Mouse (Mus musculus): ENCODE measurements at regions not wholly inside any gene's neighbourhood (a gene's known extent, or its start where the extent isn't known, plus 50 kb on each side); places are given as distances from the start of the nearest gene placed in this dataset.
A peak's percentile ranks its signal among the peaks of the same experiment; 100 is the strongest.

DNA sequence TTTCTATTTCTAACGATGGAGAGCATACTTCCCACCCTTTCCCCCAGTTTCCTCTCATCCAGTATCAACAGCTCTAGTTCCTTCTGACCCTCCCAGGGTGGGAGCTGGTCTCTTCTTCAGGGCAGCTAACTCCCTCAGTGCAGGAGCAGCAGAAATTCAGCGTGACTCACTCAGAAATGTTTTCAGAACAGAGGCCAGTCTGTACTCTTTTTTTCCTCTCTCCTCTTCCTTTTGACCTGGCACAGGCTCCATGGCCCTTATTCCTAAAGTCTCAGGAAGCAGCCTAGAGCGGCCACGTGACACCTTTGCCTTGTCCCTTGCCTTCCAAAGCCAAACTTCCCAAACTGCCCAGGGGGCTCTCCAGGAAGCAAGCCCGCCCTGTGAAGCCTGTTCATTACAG, 55.4 kb downstream of the Pja1 start:
- 59% methylated on average over 5 of the region's 5 CpGs for WGBS
- ATAC-seq (ENCODE audit: low read depth), result no peak
- H3K36me3 ChIP-seq, result no peaks in the 10 kb centered on the region
- no peak overlapping the region for H3K4me2 ChIP-seq
- no peak overlapping the region for H3K9ac ChIP-seq
- H3K27me3 ChIP-seq, result peaks cover 67% of the 10 kb centered on the region
- no peak overlapping the region for H3K27ac ChIP-seq (replicated peaks)
- H3K4me1 ChIP-seq (replicated peaks), result peaks cover 5% of the 10 kb centered on the region; the same call in 1 of the 2 replicates
- no peak overlapping the region for H3K4me3 ChIP-seq
- H3K9me3 ChIP-seq, result no peaks in the 10 kb centered on the region

DNA sequence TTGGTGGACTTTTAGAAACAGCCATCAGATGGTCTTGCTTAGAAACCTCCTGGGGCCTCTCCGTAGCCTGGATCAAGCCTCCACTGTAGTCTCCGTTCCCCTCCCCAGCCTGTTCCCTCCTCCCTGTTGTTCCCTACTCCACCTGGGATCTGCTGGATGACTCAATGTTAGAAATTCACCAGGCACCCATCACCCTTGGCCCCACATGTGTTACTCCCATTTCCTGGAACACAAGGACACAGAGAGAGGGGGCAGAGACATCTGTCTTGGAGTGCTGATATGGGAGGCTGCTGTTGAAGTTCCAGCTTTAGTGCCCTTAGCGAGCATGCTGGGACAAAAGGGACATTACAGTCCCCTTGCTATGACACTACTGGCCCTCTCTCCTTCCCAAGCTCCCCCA, 60.1 kb downstream of the Pja1 start:
- Histone ChIP-seq H3K9ac (no peak overlapping the region), H3K36me3 (no peaks in the 10 kb centered on the region), H3K4me1 (replicated peaks) (peaks cover 5% of the 10 kb centered on the region; the same call in 1 of the 2 replicates), H3K9me3 (no peaks in the 10 kb centered on the region), H3K4me2 (no peak overlapping the region), H3K27ac (replicated peaks) (no peak overlapping the region), H3K27me3 (peaks cover 65% of the 10 kb centered on the region), H3K4me3 (no peak overlapping the region)
- ATAC-seq (ENCODE audit: low read depth), result no peak
- WGBS, result 64% methylated on average over 3 of the region's 3 CpGs

DNA sequence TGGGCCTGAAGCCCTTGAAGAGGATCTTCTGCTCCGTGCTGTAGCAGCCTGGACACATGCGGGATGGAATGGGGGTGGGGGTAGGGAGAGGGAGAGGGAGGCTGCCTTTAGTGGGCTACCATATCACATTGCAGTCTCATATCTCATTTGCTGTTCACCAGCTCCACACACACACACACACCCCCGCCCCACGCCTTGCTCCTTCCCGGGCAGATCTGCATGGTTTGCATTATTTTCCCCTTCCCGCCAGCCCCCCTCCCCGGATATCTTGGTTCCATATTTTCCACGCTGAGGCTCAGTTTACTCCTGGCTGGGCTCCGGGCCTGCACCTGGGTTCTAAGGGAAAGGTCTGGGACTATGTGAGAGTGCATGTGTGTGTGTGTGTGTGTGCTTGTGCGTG, 61.2 kb downstream of the Pja1 start:
- Histone ChIP-seq H3K27ac (replicated peaks) (no peak overlapping the region), H3K4me1 (replicated peaks) (peaks cover 5% of the 10 kb centered on the region; the same call in 1 of the 2 replicates), H3K4me3 (no peak overlapping the region), H3K4me2 (no peak overlapping the region), H3K9me3 (no peaks in the 10 kb centered on the region), H3K36me3 (no peaks in the 10 kb centered on the region), H3K9ac (no peak overlapping the region), H3K27me3 (peaks cover 65% of the 10 kb centered on the region)
- WGBS, result 60% methylated on average over 10 of the region's 10 CpGs
- no peak for ATAC-seq (ENCODE audit: low read depth)

DNA sequence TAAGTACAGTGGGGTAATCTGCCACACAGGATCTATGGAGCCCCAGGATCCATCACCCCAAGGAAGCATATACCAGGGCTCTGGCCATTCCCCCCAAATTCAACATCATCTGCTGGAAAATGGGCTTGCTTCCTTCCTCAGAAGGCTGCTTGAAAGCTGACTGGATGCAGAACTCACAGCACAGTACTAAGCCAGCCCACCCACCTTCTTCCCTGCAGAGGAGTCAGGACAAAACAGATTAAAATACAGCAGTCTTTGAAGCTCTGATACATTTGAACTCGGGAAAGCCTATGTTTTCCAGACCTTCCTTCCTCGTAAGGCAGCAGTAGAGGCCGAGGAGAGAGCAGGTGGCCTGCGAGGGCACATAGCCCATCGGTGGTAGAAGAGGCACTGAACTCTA, 61.7 kb downstream of the Pja1 start:
- Histone ChIP-seq H3K9ac (no peak overlapping the region), H3K4me3 (no peak overlapping the region), H3K4me1 (replicated peaks) (peaks cover 5% of the 10 kb centered on the region; the same call in 1 of the 2 replicates), H3K36me3 (no peaks in the 10 kb centered on the region), H3K9me3 (no peaks in the 10 kb centered on the region), H3K27ac (replicated peaks) (no peak overlapping the region), H3K27me3 (peaks cover 68% of the 10 kb centered on the region), H3K4me2 (no peak overlapping the region)
- 72% methylated on average over 5 of the region's 5 CpGs for WGBS
- no peak for ATAC-seq (ENCODE audit: low read depth)

DNA sequence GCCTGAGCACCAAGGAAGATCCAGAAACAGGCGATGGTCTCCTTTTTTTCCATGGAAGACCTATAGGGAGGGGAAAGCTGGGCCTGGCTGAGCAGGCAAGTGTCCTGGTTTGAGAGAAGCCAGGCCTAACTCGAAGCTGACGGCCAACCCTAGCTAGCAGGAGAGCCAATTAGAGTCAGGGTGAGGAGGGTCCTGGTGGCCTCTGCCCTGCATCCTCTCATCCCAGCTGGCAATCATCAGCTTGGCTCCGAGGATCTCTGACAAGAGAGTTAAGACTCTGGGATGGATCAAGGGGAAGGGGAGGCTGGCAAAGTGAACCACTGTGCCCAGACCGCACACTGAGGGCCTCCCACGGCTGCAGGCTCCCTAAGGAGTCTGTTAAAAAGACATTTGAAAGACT, 62.3 kb downstream of the Pja1 start:
- Histone ChIP-seq H3K27ac (replicated peaks) (no peak overlapping the region), H3K4me3 (no peak overlapping the region), H3K9me3 (no peaks in the 10 kb centered on the region), H3K9ac (no peak overlapping the region), H3K4me1 (replicated peaks) (peaks cover 5% of the 10 kb centered on the region), H3K36me3 (no peaks in the 10 kb centered on the region), H3K27me3 (peaks cover 70% of the 10 kb centered on the region), H3K4me2 (no peak overlapping the region)
- WGBS, result 67% methylated on average over 6 of the region's 6 CpGs
- ATAC-seq (ENCODE audit: low read depth), result no peak

DNA sequence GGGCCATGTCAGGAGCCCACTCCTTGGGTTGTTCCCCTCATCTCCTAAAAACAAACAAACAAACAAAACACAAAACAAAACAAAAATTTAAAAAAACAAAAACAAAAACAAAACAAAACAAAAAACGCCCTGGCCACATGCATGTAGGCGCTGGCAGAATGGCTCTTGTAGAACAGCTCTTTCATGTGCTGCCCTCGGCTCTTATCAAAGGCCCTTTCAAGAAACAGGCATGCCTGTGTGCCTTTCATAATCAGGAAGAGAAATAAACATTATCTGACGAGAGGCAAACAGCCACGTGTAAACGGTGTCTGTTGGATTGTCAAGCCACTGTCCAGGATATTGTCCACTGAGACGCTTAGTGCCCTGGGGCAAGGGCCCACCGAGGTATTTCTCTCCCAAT, 65.2 kb downstream of the Pja1 start:
- peaks cover 73% of the 10 kb centered on the region for H3K27me3 ChIP-seq
- no peaks in the 10 kb centered on the region; the same call in 1 of the 2 replicates for H3K4me1 ChIP-seq (replicated peaks)
- ATAC-seq (ENCODE audit: low read depth), result no peak
- no peak overlapping the region for H3K27ac ChIP-seq (replicated peaks)
- WGBS, result 65% methylated on average over 8 of the region's 8 CpGs
- H3K36me3 ChIP-seq, result no peaks in the 10 kb centered on the region
- H3K4me3 ChIP-seq, result no peak overlapping the region
- no peak overlapping the region for H3K9ac ChIP-seq
- H3K9me3 ChIP-seq, result no peaks in the 10 kb centered on the region
- H3K4me2 ChIP-seq, result no peak overlapping the region

DNA sequence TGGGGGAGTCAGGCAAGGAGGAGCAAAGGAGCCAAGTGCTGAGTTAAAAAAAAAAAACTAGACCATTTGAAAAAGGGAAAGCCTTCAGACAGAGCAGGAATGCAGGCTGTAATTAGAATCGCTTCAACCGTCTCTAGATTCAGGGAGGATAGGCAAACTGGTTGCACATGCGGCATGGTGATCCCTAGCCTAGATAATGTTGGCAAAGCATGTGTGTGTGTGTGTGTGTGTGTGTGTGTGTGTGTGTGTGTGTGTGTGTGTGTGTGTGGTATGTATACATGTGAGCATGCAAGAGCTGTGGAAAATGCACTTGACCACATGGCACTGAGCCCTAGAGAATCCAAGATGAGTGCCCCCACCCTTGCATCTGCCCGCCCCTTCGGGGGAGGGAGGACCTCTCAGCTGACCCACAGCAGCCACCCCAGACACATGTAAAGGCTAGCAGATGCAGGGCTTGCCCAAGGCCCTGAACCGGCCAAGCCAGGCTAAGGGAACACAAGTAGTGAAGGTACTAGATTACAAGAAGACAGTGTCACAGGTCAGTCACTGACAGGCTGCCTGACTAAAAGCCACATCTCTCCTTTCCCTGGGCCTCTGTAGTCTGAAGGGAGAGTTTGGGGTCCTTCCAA, 67.4 kb downstream of the Pja1 start:
- 63% methylated on average over 6 of the region's 6 CpGs for WGBS

DNA sequence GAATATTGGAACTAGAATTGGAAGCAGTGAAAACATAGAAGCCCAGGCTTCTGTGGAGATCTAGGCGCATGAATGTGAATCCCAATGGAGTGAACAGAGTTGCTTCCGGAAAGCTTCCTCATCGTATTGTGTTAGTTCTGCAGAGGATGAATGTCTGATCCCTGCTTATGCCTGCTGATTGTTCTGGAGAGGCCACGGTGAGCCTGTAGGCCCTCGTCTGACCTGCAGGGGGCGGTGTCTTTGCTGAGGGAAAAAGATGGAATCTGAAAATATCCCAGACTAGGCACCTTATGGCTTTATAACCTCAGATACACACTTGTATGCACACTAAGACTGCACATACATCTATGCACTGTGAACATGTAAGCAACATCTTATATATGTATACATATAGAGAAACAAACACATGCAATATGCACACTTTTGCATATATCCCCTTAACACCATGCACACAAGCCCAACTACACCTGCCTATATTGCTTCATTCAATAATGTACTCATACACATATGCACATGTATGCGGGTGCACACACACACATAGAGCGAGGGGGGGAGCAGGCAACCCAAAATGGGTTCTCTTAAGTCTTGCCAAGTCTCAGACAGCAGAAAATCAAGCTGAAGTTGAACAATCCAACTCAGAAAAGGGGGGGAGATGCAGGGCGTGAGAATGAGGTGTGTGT, 68.1 kb downstream of the Pja1 start:
- peaks cover 74% of the 10 kb centered on the region for H3K27me3 ChIP-seq
- H3K36me3 ChIP-seq, result no peaks in the 10 kb centered on the region
- H3K4me2 ChIP-seq, result no peak overlapping the region
- no peaks in the 10 kb centered on the region; the same call in 1 of the 2 replicates for H3K4me1 ChIP-seq (replicated peaks)
- 52% methylated on average over 9 of the region's 9 CpGs for WGBS
- no peak overlapping the region for H3K4me3 ChIP-seq
- no peaks in the 10 kb centered on the region for H3K9me3 ChIP-seq
- no peak for ATAC-seq (ENCODE audit: low read depth)
- H3K9ac ChIP-seq, result no peak overlapping the region
- no peak overlapping the region for H3K27ac ChIP-seq (replicated peaks)

More for the DNA sequence above, 67.4 kb downstream of the Pja1 start:
- Histone ChIP-seq H3K9me3 (no peaks in the 10 kb centered on the region), H3K4me2 (no peak overlapping the region), H3K4me1 (replicated peaks) (no peaks in the 10 kb centered on the region; the same call in 1 of the 2 replicates), H3K4me3 (no peak overlapping the region), H3K36me3 (no peaks in the 10 kb centered on the region), H3K27me3 (peaks cover 76% of the 10 kb centered on the region), H3K27ac (replicated peaks) (no peak overlapping the region), H3K9ac (no peak overlapping the region)
- no peak for ATAC-seq (ENCODE audit: low read depth)

DNA sequence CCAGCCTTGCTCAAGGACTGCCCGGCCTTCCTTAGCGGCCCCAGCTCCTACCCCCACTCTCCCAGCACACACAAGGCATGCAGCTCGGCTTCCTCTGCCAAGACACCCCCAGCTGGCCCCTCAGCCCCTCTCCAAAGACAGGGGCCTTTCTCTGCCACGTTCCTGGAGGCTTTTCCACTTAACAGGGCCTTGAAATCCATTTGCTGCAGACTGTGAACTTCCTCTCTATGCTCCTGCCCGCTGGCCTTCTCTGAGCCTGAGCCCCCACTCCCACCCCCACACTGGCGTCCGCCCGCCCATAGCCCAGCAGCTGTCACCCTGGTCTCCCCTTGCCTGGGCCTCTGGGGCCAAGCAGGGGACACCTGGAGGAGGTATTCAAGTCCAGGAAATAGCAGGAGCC, 73.7 kb downstream of the Pja1 start:
- Histone ChIP-seq H3K36me3 (no peaks in the 10 kb centered on the region), H3K9ac (no peak overlapping the region), H3K27me3 (peaks cover 83% of the 10 kb centered on the region), H3K4me2 (no peak overlapping the region), H3K27ac (replicated peaks) (no peak overlapping the region), H3K9me3 (no peaks in the 10 kb centered on the region), H3K4me1 (replicated peaks) (no peaks in the 10 kb centered on the region), H3K4me3 (no peak overlapping the region)
- ATAC-seq (ENCODE audit: low read depth), result no peak
- 45% methylated on average over 8 of the region's 8 CpGs for WGBS

DNA sequence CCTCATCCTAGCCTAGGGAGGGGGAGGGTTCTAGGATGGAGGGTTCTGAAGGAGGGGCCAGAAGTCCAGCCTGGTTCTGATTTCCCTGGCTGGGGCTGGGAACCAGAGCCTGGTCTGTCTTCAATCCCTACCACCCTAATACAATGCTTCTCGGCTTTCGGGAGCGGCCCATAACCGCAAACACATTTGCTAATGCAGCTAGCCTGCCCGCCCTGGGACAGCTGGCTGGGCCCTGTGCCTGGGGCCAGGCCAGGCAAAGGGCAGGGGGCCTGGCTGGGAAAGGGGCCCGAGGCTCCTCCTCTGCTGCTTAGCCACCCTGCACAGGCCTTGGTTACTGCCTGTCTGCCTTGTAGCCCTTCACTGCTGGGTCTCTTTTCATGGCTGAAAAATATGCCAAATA, 74.9 kb downstream of the Pja1 start:
- H3K9ac ChIP-seq, result no peak overlapping the region
- no peak overlapping the region for H3K27ac ChIP-seq (replicated peaks)
- ATAC-seq (ENCODE audit: low read depth), result 0 out of 2 replicates have a peak, but pooled peaks have one; percentile 36
- no peaks in the 10 kb centered on the region for H3K9me3 ChIP-seq
- H3K4me1 ChIP-seq (replicated peaks), result 0 out of 2 replicates have a peak, but pooled peaks cover 5% of the 10 kb centered on the region
- no peaks in the 10 kb centered on the region for H3K36me3 ChIP-seq
- peaks cover 81% of the 10 kb centered on the region for H3K27me3 ChIP-seq
- 57% methylated on average over 6 of the region's 6 CpGs for WGBS
- H3K4me3 ChIP-seq, result no peak overlapping the region
- H3K4me2 ChIP-seq, result no peak overlapping the region

DNA sequence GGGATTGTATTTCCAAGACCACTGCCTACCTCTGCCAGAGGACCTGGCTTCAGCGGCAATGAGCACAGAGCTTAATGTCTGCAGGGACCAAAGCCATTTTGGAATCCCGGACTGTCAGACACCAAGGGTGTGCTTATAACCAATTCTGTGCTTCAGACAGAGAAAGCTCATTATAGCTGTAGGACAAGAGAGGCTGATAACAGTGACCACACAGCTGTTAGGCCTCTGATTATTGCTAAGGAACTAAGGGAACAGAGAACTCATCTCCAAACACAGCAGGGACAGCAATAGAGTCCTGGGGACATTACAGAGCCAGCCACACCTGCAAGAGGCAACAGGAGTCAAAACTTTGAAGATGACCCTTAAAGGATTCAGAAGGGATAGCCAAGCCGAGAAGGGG, 76.0 kb downstream of the Pja1 start:
- no peaks in the 10 kb centered on the region for H3K36me3 ChIP-seq
- H3K27me3 ChIP-seq, result peaks cover 87% of the 10 kb centered on the region
- no peak overlapping the region for H3K4me2 ChIP-seq
- no peak overlapping the region for H3K9ac ChIP-seq
- 80% methylated on average over 3 of the region's 3 CpGs for WGBS
- no peak for ATAC-seq (ENCODE audit: low read depth)
- H3K4me1 ChIP-seq (replicated peaks), result 0 out of 2 replicates have a peak, but pooled peaks cover 5% of the 10 kb centered on the region
- no peak overlapping the region for H3K27ac ChIP-seq (replicated peaks)
- no peak overlapping the region for H3K4me3 ChIP-seq
- no peaks in the 10 kb centered on the region for H3K9me3 ChIP-seq

DNA sequence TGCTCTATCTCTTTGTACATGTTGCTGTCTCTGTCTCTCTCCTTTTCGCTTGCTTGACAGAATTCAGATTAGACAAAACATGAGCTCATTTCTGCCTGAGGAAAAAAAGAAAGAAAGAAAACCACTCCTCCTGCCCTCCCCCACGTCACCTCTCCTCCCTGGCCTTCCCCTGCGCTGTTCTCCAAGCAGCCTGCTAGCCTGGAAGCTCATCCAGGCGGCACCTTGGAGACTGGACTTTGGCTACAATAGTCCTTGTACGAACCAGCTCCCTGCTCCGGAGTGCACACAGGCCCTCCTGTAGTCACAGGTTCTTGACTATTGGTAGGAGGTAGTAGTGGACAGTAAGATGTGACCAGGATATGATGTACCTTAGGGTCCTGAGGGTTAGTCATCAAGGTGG, 79.4 kb downstream of the Pja1 start:
- no peaks in the 10 kb centered on the region for H3K9me3 ChIP-seq
- no peak overlapping the region for H3K4me3 ChIP-seq
- no peak overlapping the region for H3K9ac ChIP-seq
- no peak overlapping the region for H3K4me2 ChIP-seq
- WGBS, result 79% methylated on average over 6 of the region's 6 CpGs
- no peak overlapping the region for H3K27ac ChIP-seq (replicated peaks)
- peaks cover 81% of the 10 kb centered on the region for H3K27me3 ChIP-seq
- ATAC-seq (ENCODE audit: low read depth), result 0 out of 2 replicates have a peak, but pooled peaks have one; percentile 41
- H3K36me3 ChIP-seq, result no peaks in the 10 kb centered on the region
- 0 out of 2 replicates have a peak, but pooled peaks cover 5% of the 10 kb centered on the region for H3K4me1 ChIP-seq (replicated peaks)
